Mouse (Mus musculus) megakaryocyte-erythroid progenitor cell, adult 5-6 weeks (primary cell): ENCODE results near the gene Fgfr2. TPM values are rescaled to one million over a fixed set of nuclear protein-coding genes. Genes with fewer than 3 reads are reported as not detected.

ENCODE experiments used
- ATAC-seq: replicated peaks from 2 replicates; pipeline ENCODE4 v1.8.0; 2016; ENCODE audit warnings: mild to moderate bottlenecking, inconsistent platforms; ENCODE audit not compliant: severe bottlenecking, poor library complexity, low FRiP score, low TSS enrichment
- total RNA-seq, 2 experiments: library from RNA; stranded (forward) in 1 of 2; stranded (reverse) in 1 of 2; fragments of 200-1000, 215-1000 nt in 1 of 2; fragments of >200 nt in 1 of 2; fragmentation: Nextera tagmentation in 1 of 2; gene quantifications; 2 replicates each; pipeline ENCODE4 v1.2.3; 2014 to 2017

Fgfr2 gene
- total RNA-seq, 2 experiments from 2014 or later = not detected

- no peak for ATAC-seq
Measured at GRCm38 (mm10) chr7:132596557-132597250, 526.4 kb downstream of the Fgfr2 start.

GRCm38 (mm10) chr7:132595787-132596186 is 527.4 kb downstream of the Fgfr2 start:
- ATAC-seq = peak; percentile 78

GRCm38 (mm10) chr7:132594325-132594724 is 528.8 kb downstream of the Fgfr2 start:
- no peak for ATAC-seq

- ATAC-seq = no peak
Measured at GRCm38 (mm10) chr7:132593762-132594161, 529.4 kb downstream of the Fgfr2 start.

- no peak for ATAC-seq
Measured at GRCm38 (mm10) chr7:132589610-132590009, 533.5 kb downstream of the Fgfr2 start.

GRCm38 (mm10) chr7:132587167-132587566 is 536.0 kb downstream of the Fgfr2 start:
- ATAC-seq = no peak

GRCm38 (mm10) chr7:132585695-132586491 is 537.3 kb downstream of the Fgfr2 start:
- ATAC-seq = no peak

GRCm38 (mm10) chr7:132581441-132581840 is 541.7 kb downstream of the Fgfr2 start:
- ATAC-seq = no peak

- no peak for ATAC-seq
Measured at GRCm38 (mm10) chr7:132580511-132580910, 542.6 kb downstream of the Fgfr2 start.

GRCm38 (mm10) chr7:132576891-132577290 is 546.3 kb downstream of the Fgfr2 start:
- no peak for ATAC-seq

GRCm38 (mm10) chr7:132576116-132576650 is 547.0 kb downstream of the Fgfr2 start, which contains the start of gene Oat:
Gene Oat, minus strand, starts transcription at chr7:132576398.
- peak; percentile 95 for ATAC-seq

GRCm38 (mm10) chr7:132575623-132576022 is 547.5 kb downstream of the Fgfr2 start:
- ATAC-seq = peak; percentile 79

GRCm38 (mm10) chr7:132574646-132575045 is 548.5 kb downstream of the Fgfr2 start:
- no peak for ATAC-seq

GRCm38 (mm10) chr7:132573205-132573604 is 549.9 kb downstream of the Fgfr2 start:
- no peak for ATAC-seq

- ATAC-seq = no peak
Measured at GRCm38 (mm10) chr7:132572738-132573137, 550.4 kb downstream of the Fgfr2 start.

GRCm38 (mm10) chr7:132571481-132571880 is 551.7 kb downstream of the Fgfr2 start:
- no peak for ATAC-seq

GRCm38 (mm10) chr7:132570071-132570470 is 553.1 kb downstream of the Fgfr2 start:
- ATAC-seq = peak; percentile 87

GRCm38 (mm10) chr7:132568817-132569216 is 554.3 kb downstream of the Fgfr2 start:
- no peak for ATAC-seq

GRCm38 (mm10) chr7:132565831-132566230 is 557.3 kb downstream of the Fgfr2 start:
- ATAC-seq = no peak

GRCm38 (mm10) chr7:132559138-132559766 is 563.9 kb downstream of the Fgfr2 start:
- ATAC-seq = no peak
